Mouse (Mus musculus): ENCODE measurements around the gene Lce3e.

Lce3e gene

DNA sequence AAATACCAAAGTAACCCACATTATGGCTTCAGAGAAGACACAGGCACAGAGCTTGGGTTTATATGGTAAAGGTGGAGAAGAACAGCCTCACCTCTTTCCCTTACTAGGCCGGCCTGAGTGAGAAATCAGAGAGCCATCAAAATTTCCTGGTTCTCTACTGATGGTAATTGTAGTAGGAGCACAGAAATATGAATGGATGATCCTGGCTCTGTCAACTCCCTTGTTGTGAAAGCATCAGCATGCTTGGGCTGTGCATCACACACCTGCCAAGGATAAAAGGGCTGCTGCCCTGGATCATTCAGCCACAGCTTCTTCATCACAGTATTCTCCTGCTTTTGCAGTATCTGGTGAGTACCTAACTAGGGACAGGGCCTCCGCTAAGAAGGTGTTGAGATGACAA, at the start of gene Lce3e:
TSS of gene Lce3e (plus strand) at position 301 of the 400 bp plus-strand sequence.
- DNase-seq = no peak

DNA sequence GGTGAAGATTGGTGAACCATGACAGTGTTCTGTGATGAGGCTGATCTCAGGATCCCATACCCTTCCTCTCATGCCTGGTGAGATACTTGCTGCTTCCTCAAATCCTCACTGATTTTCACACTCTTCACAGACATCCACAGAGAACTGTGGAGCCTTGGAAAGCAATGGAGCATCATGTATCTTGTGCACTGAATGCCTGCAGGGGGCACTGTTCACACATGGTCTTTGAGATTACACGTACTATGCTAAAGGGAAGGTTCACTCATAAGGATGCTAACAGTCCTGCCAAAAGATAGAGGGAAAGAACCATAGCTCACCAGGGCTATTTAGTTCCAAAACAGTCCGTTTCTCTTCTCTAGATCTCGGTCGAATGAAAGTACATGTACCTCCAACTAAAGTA, 46.5 kb upstream of the Lce3e start:
- DNase-seq = peak; percentile 11

DNA sequence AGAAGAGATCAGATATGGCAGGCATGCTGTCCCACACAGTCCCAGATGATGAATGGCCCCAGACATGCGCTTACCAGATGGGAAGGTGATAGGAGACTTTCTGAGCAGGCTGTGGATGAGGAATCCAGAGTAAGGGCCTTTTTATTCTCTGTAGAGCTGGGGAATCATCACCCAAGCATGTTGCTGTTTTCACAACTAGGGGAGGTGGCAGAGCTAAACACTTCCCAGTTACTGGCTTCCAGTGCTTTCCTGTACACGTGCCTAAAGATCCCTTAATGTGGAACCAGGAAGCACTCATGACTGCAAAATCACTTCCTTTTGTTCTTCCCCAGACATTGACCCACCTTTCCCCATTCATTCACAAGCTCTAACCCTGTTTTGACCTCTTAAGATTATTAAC, 40.7 kb upstream of the Lce3e start, which contains the start of gene Lce3a:
TSS of gene Lce3a (minus strand) at position 101 of the 400 bp plus-strand sequence.
- DNase-seq = no peak

DNA sequence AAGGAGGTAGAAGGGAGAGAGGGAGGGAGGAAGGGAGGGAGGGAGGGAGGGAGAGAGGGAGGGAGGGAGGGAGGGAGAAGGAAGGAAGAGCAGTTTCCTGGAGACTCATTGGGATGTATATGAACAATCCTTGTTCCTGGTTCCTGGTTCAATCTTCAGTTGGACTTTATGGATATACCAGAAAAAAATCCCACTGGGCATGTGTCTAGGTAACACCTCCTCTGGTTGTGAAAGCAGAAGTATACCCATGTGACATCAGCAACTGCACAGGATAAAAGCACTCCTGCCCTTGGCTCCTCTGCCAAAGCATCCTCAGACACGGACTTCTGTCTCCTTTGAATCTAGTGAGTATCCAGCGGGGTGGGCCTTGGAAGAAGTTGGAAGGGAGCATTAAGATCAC, 34.2 kb upstream of the Lce3e start, which contains the start of gene Lce3b:
TSS of gene Lce3b (plus strand) at position 301 of the 400 bp plus-strand sequence.
- no peak for DNase-seq

DNA sequence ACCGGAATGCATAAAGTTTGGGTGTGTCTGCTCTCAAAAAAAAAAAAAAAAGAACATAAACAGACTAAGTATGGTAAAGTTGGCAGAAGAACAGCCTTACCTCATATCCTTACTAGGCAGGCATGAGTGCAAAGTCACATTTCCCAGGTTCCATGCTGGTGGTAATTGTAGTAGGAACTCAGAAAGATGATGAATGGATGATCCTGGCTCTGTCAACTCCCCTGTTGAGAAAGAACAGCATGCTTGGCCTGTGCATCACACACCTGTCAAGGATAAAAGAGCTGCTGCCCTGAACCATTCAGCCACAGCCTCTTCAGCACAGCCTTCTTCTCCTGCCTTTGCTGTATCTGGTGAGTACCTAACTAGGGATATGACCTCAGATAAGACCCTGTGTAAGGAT, 22.7 kb upstream of the Lce3e start, which contains the start of gene Lce3c:
TSS of gene Lce3c (plus strand) at position 301 of the 400 bp plus-strand sequence.
- DNase-seq = no peak

DNA sequence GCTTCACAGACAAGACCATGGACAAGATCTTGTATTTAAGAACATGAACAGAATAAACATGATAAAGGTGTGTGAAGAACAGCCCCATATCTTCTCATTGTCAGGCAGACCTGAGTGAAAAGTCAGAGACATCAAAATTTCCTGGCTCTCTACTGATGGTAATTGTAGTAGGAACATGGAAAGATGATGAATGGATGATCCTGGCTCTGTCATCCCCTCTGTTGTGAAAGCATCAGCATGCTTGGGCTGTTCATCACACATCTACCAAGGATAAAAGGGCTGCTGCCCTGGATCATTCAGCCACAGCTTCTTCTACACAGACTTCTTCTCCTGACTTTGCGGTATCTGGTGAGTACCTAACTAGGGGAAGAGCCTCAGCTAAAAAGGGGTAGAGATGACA, 9.8 kb upstream of the Lce3e start, which contains the start of gene Lce3d:
TSS of gene Lce3d (plus strand) at position 301 of the 400 bp plus-strand sequence.
- DNase-seq = no peak

DNA sequence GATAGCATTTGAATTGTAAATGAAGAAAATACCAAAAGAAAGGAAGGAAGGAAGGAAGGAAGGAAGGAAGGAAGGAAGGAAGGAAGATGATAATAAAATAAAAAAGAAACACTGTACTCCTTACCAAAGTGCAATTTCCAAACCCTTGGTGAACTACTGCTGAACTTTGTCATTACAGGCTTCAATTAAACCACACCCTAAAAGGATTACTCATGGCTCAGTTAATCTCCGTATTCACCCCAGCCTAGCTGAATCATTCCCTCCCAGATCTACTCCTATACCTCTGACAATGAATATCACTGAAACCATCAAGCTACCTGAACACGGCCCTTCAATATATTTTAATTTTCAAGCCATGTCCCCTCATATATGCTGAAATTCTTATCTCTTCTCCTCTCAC, 11.6 kb downstream of the Lce3e start:
- no peak for DNase-seq

DNA sequence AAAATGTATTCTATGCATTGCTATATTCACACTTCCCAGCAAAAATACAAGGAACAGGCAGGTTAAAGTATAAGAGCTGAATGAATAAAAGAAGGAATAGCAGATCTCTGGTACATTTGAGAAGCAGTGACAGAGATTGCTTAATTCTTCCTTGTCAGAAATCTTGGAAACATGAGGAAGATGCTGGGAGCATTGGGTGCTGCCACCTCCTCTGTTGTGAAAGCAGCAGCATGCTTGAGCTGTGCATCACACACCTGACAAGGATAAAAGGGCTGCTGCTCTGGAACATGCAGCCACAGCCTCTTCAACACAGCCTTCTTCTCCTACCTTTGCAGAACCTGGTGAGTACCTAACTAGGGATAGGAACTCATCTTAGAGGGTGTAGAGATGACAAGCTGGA, 25.1 kb downstream of the Lce3e start, which contains the start of gene Lce3f:
TSS of gene Lce3f (plus strand) at position 301 of the 400 bp plus-strand sequence.
- DNase-seq = no peak

DNA sequence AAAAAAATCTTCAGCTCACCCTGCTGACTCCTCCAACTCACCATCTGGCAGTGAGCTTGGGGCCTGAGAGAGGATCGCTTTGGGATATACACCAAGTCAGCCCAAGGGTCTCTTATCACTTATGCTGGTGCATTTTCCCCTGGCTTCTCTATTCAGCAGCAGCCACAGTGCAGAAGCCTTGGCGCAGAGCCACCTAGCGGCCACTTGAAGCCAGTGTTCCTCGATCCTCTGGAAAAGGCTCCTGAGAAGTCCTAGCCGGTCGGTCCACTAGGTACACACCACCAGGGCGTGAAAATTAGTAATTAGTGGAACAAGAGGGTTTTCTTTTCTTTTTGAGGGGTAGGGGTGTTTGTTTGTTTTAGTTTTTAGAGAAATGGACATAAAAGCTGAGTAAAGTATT, 31.8 kb downstream of the Lce3e start:
- peak; percentile 71 for DNase-seq

DNA sequence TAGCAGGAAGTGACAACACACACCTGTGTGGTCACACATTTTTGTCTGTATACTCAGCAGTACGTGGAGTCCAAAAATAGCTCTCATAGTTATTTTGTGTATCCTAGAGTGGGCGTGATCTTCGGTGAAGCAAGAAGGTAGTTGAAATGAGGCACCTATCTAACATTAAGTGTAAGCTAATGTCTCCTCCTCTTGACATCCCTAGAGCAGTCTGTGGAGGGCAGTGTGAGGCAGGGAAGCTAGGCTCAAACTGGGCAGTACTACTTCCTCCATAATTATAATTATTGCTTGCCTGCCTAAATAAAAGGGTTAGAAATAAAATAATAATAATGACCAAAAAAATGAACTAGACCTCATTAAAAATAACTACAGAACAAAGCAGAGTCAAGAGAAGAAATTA, 33.8 kb downstream of the Lce3e start:
- no peak for DNase-seq

DNA sequence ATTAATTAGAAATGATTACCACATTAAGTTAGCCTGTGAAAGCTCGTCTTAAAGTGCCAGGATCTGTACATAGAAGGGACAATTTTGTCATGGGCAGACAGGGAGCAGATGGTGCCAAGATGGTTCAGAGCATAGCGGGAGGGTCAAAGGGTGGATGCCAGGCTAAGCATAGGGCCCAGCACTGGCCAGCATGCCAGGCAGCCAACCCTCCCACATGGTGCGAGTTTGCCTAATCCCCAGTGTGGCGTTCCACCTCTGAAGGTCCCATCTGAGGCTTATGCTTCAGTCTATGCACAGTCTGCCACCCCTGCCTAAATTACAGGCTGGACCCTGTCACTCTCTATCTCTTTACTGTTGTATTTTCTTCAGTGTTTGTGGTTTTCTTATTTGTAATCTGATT, 36.0 kb downstream of the Lce3e start:
- DNase-seq = no peak

DNA sequence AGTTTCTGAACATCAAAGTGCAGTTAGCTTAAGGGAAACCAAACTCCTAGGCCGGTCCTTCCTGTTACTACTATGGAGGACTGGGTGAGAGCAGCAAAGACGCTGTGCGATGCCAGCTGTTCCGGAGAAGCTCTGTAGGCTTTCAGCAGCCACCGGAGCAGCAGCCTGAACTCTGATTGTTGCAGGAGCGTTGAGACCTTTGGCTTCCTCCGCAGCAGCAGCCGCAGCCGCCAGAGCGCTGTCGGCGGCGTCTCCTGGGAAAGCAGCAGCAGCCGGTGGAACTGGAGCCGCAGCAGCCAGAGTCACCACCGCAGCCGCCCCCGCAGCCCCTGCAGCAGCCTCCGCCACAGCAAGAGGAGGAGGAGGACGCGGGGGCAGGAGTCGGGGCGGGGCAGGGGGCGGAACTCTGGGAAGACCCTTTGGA, 47.5 kb downstream of the Lce3e start:
- DNase-seq = no peak

DNA sequence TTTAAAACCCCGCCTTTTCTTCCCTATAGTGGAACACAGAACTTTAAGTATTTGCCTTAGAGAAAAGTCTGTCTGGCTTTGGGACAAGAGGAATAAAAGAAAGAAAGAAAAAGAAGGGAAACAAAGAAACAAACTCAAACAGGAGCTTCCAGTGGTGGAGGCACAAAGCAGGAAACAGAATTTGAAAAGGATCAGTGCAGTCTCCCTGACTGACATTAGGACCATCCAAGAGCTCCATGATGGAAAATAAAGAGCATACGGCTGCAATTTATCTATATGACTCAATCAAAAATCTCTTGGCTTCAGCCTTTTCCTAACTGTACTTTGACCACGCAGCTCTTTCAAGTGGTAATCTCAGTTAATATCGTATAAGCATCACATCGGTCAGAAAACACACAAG, 48.0 kb downstream of the Lce3e start:
- DNase-seq = no peak

DNA sequence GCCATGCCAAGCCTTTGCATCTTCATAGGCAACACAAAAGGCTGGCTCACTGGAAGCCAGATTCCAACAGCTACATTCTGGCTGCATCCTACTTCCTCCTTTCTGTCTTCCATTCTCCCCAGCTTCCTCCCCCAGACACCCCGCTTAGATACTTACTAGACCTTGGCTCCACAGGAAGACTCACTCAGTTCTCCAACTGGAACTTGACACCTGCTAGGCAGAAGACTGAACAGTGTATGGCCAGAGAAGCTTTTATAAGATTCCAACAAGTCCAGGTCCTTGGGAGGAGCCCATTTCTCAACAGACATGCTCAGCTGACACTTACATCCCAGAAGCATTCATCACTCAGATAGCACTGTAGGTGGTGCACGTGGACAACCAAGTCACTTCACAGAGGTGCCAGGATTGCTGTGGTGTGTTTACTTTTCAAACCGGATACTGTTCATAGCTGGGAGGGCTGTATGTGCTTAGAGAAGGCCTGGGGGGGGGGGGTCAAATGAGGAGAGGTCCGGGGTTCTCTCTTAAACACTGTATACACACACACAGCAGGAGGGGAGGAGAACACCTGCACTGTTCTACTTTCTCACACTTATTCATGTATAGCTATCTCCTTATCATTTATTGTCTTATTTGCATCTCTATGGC, 48.7 kb downstream of the Lce3e start, which contains the start of gene Crct1:
TSS of gene Crct1 (minus strand) at position 228 of the 645 bp plus-strand sequence.
- no peak for DNase-seq
